Mouse (Mus musculus) small intestine, adult 2 months (tissue): Measurements from ENCODE around the gene Smc1b.

Experiments used
- CTCF ChIP-seq: fragments of 200-500 bp; IDR thresholded peaks from 2 replicates; pipeline ENCODE4 v1.5.1; 2012; ENCODE audit warnings: low read depth, mild to moderate bottlenecking, control low read depth, inconsistent platforms, low read length, moderate library complexity, mixed read lengths; ENCODE audit not compliant: insufficient replicate concordance, insufficient read length; ENCODE audit errors: extremely low read depth
- POLR2A ChIP-seq: fragments of 200-500 bp; IDR thresholded peaks from 2 replicates; pipeline ENCODE4 v1.6.1; 2012; ENCODE audit warnings: low read depth, mild to moderate bottlenecking, control low read depth, inconsistent platforms, low read length, moderate library complexity

DNA sequence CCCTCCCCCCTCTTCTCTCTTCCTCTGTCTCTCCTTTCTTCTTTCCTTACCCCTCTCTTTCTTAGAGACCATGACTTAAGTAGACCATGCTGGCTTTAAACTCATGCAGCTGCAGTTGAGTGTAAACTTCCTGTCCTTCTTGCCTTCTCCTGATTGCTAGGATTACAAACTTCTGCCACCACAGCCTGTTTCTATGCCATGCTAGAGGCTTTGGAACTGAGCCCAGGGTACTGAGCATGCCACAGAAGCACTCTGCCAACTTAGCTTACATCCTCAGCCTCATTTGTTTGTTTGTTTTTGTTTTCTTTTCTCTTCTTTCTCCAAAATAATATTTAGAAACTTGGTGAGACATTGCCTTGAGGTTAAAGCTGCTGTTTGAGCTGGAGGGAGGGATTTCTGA, 48.6 kb upstream of the Smc1b start:
- TF ChIP-seq CTCF: no peak
- no peak for TF ChIP-seq POLR2A
